Mouse (Mus musculus) CH12.LX (cell line): ENCODE results near the gene Rap2c. TPM values are rescaled to one million over a fixed set of nuclear protein-coding genes. Genes with fewer than 3 reads are reported as not detected.

Experiments
- DNase-seq: peaks from one replicate; pipeline ENCODE4 v3.0.0-alpha.2; 2013; ENCODE audit errors: extremely low read depth
- H3K27ac ChIP-seq: 2 replicates; pipeline ENCODE4 v1.5.1; 2012; ENCODE audit warnings: low read depth, mild to moderate bottlenecking, control low read depth, moderate library complexity; ENCODE audit not compliant: insufficient read depth
- H3K27me3 ChIP-seq: replicated peaks from 2 replicates; pipeline ENCODE3; 2012; ENCODE audit warnings: inconsistent platforms
- H3K36me3 ChIP-seq, 2 experiments: replicated peaks in 1 of 2; 2 replicates each; pipeline versions ENCODE3 to v1.6.1; 2012; ENCODE audit warnings: inconsistent platforms in 1 of 2, low read length in 1 of 2, mild to moderate bottlenecking in 1 of 2, mixed read lengths in 1 of 2, moderate library complexity in 1 of 2; ENCODE audit not compliant: control insufficient read depth in 1 of 2, insufficient read depth in 1 of 2
- H3K4me1 ChIP-seq, 2 experiments: 2 replicates each; pipeline ENCODE4 v1.6.1; 2012; ENCODE audit warnings: inconsistent platforms in 1 of 2, moderate library complexity in 1 of 2; ENCODE audit not compliant: insufficient read depth in 2 of 2, control insufficient read depth in 1 of 2
- H3K4me2 ChIP-seq: 2 replicates; pipeline ENCODE4 v1.6.1; 2012; ENCODE audit warnings: low read depth, mild to moderate bottlenecking, control low read depth; ENCODE audit not compliant: poor library complexity, insufficient read depth, severe bottlenecking
- H3K4me3 ChIP-seq, 3 experiments: fragments of 150-350 bp in 1 of 3; sonication (generic) in 1 of 3; replicated peaks in 1 of 3; 2 replicates each; pipeline versions ENCODE3 to v1.5.1; 2011 to 2012; ENCODE audit warnings: low read depth in 2 of 3, low read length in 2 of 3, mild to moderate bottlenecking in 2 of 3, moderate library complexity in 2 of 3, control low read depth in 1 of 3, improper control_type of control experiment in 1 of 3, inconsistent platforms in 1 of 3, mixed read lengths in 1 of 3; ENCODE audit not compliant: poor library complexity in 1 of 3
- H3K79me2 ChIP-seq: replicated peaks from 2 replicates; pipeline ENCODE4 v1.6.1; 2012; ENCODE audit warnings: mild to moderate bottlenecking, moderate library complexity; ENCODE audit not compliant: control insufficient read depth, poor library complexity, insufficient read depth, severe bottlenecking; ENCODE audit errors: extremely low read depth
- H3K9ac ChIP-seq: 2 replicates; pipeline ENCODE4 v1.6.1; 2012; ENCODE audit warnings: low read depth, mild to moderate bottlenecking, control low read depth, moderate library complexity; ENCODE audit not compliant: insufficient read depth
- H3K9me3 ChIP-seq: replicated peaks from 2 replicates; pipeline ENCODE3; 2012; ENCODE audit warnings: low read length, inconsistent platforms, mixed read lengths
- CHD1 ChIP-seq: IDR thresholded peaks from 2 replicates; pipeline ENCODE4 v1.6.1; 2012; ENCODE audit warnings: low read depth, low read length, improper control_type of control experiment, inconsistent platforms
- CTCF ChIP-seq, 2 experiments: IDR thresholded peaks in 1 of 2; conservative IDR thresholded peaks in 1 of 2; 2 replicates each; pipeline ENCODE4 v1.5.1; 2011 to 2012; ENCODE audit warnings: low read depth in 2 of 2, low read length in 2 of 2, improper control_type of control experiment in 1 of 2, inconsistent platforms in 1 of 2, mild to moderate bottlenecking in 1 of 2, moderate library complexity in 1 of 2
- E2F4 ChIP-seq: IDR thresholded peaks from 2 replicates; pipeline ENCODE4 v1.6.1; 2011; ENCODE audit warnings: low read depth, low read length, improper control_type of control experiment; ENCODE audit not compliant: insufficient replicate concordance
- ELF1 ChIP-seq: IDR thresholded peaks from 2 replicates; pipeline ENCODE4 v1.6.1; 2014; ENCODE audit warnings: low read depth, mild to moderate bottlenecking, inconsistent platforms, low read length, improper control_type of control experiment
- EP300 ChIP-seq: IDR thresholded peaks from 2 replicates; pipeline ENCODE4 v1.6.1; 2011; ENCODE audit warnings: low read length, improper control_type of control experiment
- GABPA ChIP-seq: IDR thresholded peaks from 2 replicates; pipeline ENCODE4 v1.6.1; 2012; ENCODE audit warnings: low read depth, low read length, improper control_type of control experiment, inconsistent platforms; ENCODE audit not compliant: insufficient replicate concordance
- IRF4 ChIP-seq: IDR thresholded peaks from 2 replicates; pipeline ENCODE4 v1.6.1; 2014; ENCODE audit warnings: low read depth, mild to moderate bottlenecking, inconsistent platforms, low read length, improper control_type of control experiment
- KAT2A ChIP-seq: IDR thresholded peaks from 2 replicates; pipeline ENCODE4 v1.6.1; 2012; ENCODE audit warnings: low read length, improper control_type of control experiment, inconsistent platforms; ENCODE audit not compliant: insufficient replicate concordance
- MAFK ChIP-seq: IDR thresholded peaks from 2 replicates; pipeline ENCODE4 v1.6.1; 2011; ENCODE audit warnings: low read length, improper control_type of control experiment; ENCODE audit not compliant: insufficient replicate concordance
- MAX ChIP-seq: IDR thresholded peaks from 2 replicates; pipeline ENCODE4 v1.6.1; 2011; ENCODE audit warnings: low read length, improper control_type of control experiment
- MEF2A ChIP-seq: IDR thresholded peaks from 2 replicates; pipeline ENCODE4 v1.6.1; 2014; ENCODE audit warnings: low read depth, mild to moderate bottlenecking, inconsistent platforms, low read length, improper control_type of control experiment, borderline replicate concordance
- MXI1 ChIP-seq: IDR thresholded peaks from 2 replicates; pipeline ENCODE4 v1.6.1; 2011; ENCODE audit warnings: mild to moderate bottlenecking, low read depth, low read length, improper control_type of control experiment
- MYC ChIP-seq: IDR thresholded peaks from 2 replicates; pipeline ENCODE4 v1.6.1; 2011; ENCODE audit warnings: low read depth, mild to moderate bottlenecking, improper control_type of control experiment, low read length
- NELFE ChIP-seq: IDR thresholded peaks from 2 replicates; pipeline ENCODE4 v1.6.1; 2011; ENCODE audit warnings: low read depth, low read length, improper control_type of control experiment
- NRF1 ChIP-seq: IDR thresholded peaks from 2 replicates; pipeline ENCODE4 v1.6.1; 2014; ENCODE audit warnings: low read depth, mild to moderate bottlenecking, inconsistent platforms, low read length, improper control_type of control experiment, moderate library complexity
- PAX5 ChIP-seq: IDR thresholded peaks from 2 replicates; pipeline ENCODE4 v1.6.1; 2012; ENCODE audit warnings: low read length, inconsistent platforms, mixed read lengths
- POLR2A ChIP-seq: IDR thresholded peaks from 2 replicates; pipeline ENCODE4 v1.6.1; 2011; ENCODE audit warnings: low read depth, mild to moderate bottlenecking, improper control_type of control experiment, low read length
- RAD21 ChIP-seq: IDR thresholded peaks from 2 replicates; pipeline ENCODE4 v1.6.1; 2011; ENCODE audit warnings: low read depth, mild to moderate bottlenecking, low read length, improper control_type of control experiment, moderate library complexity
- SIN3A ChIP-seq: IDR thresholded peaks from 2 replicates; pipeline ENCODE4 v1.6.1; 2012; ENCODE audit warnings: low read length, improper control_type of control experiment, inconsistent platforms
- SMC3 ChIP-seq: IDR thresholded peaks from 2 replicates; pipeline ENCODE4 v1.6.1; 2011; ENCODE audit warnings: low read depth, low read length, improper control_type of control experiment
- TCF12 ChIP-seq: IDR thresholded peaks from 2 replicates; pipeline ENCODE4 v1.6.1; 2014; ENCODE audit warnings: low read depth, mild to moderate bottlenecking, inconsistent platforms, low read length, improper control_type of control experiment
- USF1 ChIP-seq: IDR thresholded peaks from 2 replicates; pipeline ENCODE4 v1.6.1; 2014; ENCODE audit warnings: low read depth, mild to moderate bottlenecking, inconsistent platforms, low read length, improper control_type of control experiment
- ZC3H11A ChIP-seq: IDR thresholded peaks from 2 replicates; pipeline ENCODE4 v1.6.1; 2012; ENCODE audit warnings: low read depth, mild to moderate bottlenecking, inconsistent platforms, low read length, improper control_type of control experiment
- ZNF384 ChIP-seq: IDR thresholded peaks from 2 replicates; pipeline ENCODE4 v1.6.1; 2012; ENCODE audit warnings: low read depth, low read length, improper control_type of control experiment, inconsistent platforms
- dilution Hi-C: fragments of 300-500 bp; cut with MboI; formaldehyde crosslinking; loops from 2 replicates; pipeline ENCODE4 v1.14.3; 2020; ENCODE audit warnings: low sequenced_read_pairs; ENCODE audit not compliant: extremely low pct_unique_long_range_greater_than_20kb, extremely low pct_ligation_motif_present
- in situ Hi-C: fragments of 300-500 bp; cut with MboI; formaldehyde crosslinking; loops from 3 replicates; pipeline ENCODE4 v1.14.3; 2019; ENCODE audit warnings: low sequenced_read_pairs, low pct_ligation_motif_present, low pct_unique_long_range_greater_than_20kb, mixed read lengths
- polyA plus RNA-seq: library from polyadenylated mRNA; unstranded; fragments of >175 nt; gene quantifications from 2 replicates; pipeline ENCODE4 v1.2.1, GENCODE M21; 2012; ENCODE audit warnings: low read depth; ENCODE audit not compliant: insufficient read length
- total RNA-seq, 2 experiments: library from RNA; depleted of rRNA; stranded (reverse); fragments of 300-350 nt in 1 of 2; fragments of >200 nt in 1 of 2; gene quantifications; 2 replicates each; pipeline ENCODE4 v1.2.3; 2012 to 2014

Gene Rap2c
- total and polyA plus RNA-seq, 3 experiments: 10.0 to 31.7 (median 28.8) TPM

- Histone ChIP-seq H3K79me2 (peaks cover 8% of the 10 kb centered on the region), H3K9me3 (no peaks in the 10 kb centered on the region), H3K4me2 (peak overlapping the region; percentile 71; the same call in 1 of the 2 replicates), H3K27ac (no peak overlapping the region), H3K27me3 (no peaks in the 10 kb centered on the region), H3K36me3 (peaks cover 3 to 14% of the 10 kb centered on the region in 2 experiments), H3K4me3 (peak overlapping the region; percentile 56 to 79 (median 69)), H3K4me1 (0 out of 4 replicates have a peak, but pooled peaks cover 0 to 3% of the 10 kb centered on the region in 2 experiments), H3K9ac (peak overlapping the region; percentile 93; the same call in 1 of the 2 replicates)
- TF ChIP-seq SIN3A: no peak
- peak; percentile 19 for DNase-seq
- dilution Hi-C loops: no loop called here
- in situ Hi-C loops: loop anchor here (25.0 kb wide), 1 partner anchor 380 kb away; no protein-coding TSS in a partner anchor
Measured at GRCm38 (mm10) chrX:51016926-51017325, 892 bp downstream of the Rap2c start.

GRCm38 (mm10) chrX:51012280-51012679 lies 5.5 kb downstream of the Rap2c start:
- Histone ChIP-seq H3K4me3 (no peak overlapping the region), H3K4me2 (no peak overlapping the region), H3K27me3 (no peaks in the 10 kb centered on the region), H3K36me3 (peaks cover 9 to 37% of the 10 kb centered on the region in 2 experiments), H3K9ac (no peak overlapping the region), H3K9me3 (no peaks in the 10 kb centered on the region), H3K4me1 (no peaks in the 10 kb centered on the region), H3K79me2 (peaks cover 3% of the 10 kb centered on the region), H3K27ac (no peak overlapping the region)
- TF ChIP-seq GABPA (no peak), EP300 (no peak), MAX (no peak), TCF12 (no peak), NELFE (no peak), POLR2A (no peak), USF1 (no peak), IRF4 (no peak), CHD1 (no peak), ZC3H11A (no peak)
- dilution Hi-C loops (no loop called here), in situ Hi-C loops (loop anchor here (25.0 kb wide), 1 partner anchor 375 kb away; no protein-coding TSS in a partner anchor)
- no peak for DNase-seq

GRCm38 (mm10) chrX:51010323-51010722 lies 7.5 kb downstream of the Rap2c start:
- H3K9me3 ChIP-seq: no peaks in the 10 kb centered on the region
- dilution Hi-C loops (no loop called here), in situ Hi-C loops (loop anchor here (25.0 kb wide), 1 partner anchor 373 kb away; no protein-coding TSS in a partner anchor)
- no peaks in the 10 kb centered on the region for H3K27me3 ChIP-seq
- no peaks in the 10 kb centered on the region for H3K4me1 ChIP-seq
- H3K4me2 ChIP-seq: no peak overlapping the region
- no peak overlapping the region for H3K4me3 ChIP-seq
- H3K79me2 ChIP-seq: peaks cover 3% of the 10 kb centered on the region; the same call in 1 of the 2 replicates
- no peak for DNase-seq
- no peak overlapping the region for H3K27ac ChIP-seq
- H3K36me3 ChIP-seq: peaks cover 12 to 44% of the 10 kb centered on the region in 2 experiments
- H3K9ac ChIP-seq: no peak overlapping the region
- TF ChIP-seq SIN3A: no peak
- TF ChIP-seq ZNF384: no peak
- no peak for TF ChIP-seq MYC
- no peak for TF ChIP-seq KAT2A
- no peak for TF ChIP-seq GABPA
- TF ChIP-seq CTCF (conservative IDR thresholded peaks at IDR 0.05 in 1 of 2, IDR thresholded peaks at IDR 0.05 in 1 of 2; ENCODE audit: low read depth in 2 of 2, low read length in 2 of 2): no peak
- TF ChIP-seq MAFK: no peak
- no peak for TF ChIP-seq MXI1
- no peak for TF ChIP-seq POLR2A
- TF ChIP-seq NRF1: no peak
- no peak for TF ChIP-seq MEF2A
- TF ChIP-seq RAD21: no peak
- no peak for TF ChIP-seq PAX5
- TF ChIP-seq E2F4: no peak
- no peak for TF ChIP-seq SMC3
- TF ChIP-seq ELF1: no peak
